Mouse (Mus musculus): ENCODE measurements around the gene Fstl3. TPM values are rescaled to one million over a fixed set of nuclear protein-coding genes. Genes with fewer than 3 reads are reported as not detected.
A peak's percentile ranks its signal among the peaks of the same experiment; 100 is the strongest.

The Fstl3 gene
- polyA plus RNA-seq, 1 experiment: 17.0 TPM

DNA sequence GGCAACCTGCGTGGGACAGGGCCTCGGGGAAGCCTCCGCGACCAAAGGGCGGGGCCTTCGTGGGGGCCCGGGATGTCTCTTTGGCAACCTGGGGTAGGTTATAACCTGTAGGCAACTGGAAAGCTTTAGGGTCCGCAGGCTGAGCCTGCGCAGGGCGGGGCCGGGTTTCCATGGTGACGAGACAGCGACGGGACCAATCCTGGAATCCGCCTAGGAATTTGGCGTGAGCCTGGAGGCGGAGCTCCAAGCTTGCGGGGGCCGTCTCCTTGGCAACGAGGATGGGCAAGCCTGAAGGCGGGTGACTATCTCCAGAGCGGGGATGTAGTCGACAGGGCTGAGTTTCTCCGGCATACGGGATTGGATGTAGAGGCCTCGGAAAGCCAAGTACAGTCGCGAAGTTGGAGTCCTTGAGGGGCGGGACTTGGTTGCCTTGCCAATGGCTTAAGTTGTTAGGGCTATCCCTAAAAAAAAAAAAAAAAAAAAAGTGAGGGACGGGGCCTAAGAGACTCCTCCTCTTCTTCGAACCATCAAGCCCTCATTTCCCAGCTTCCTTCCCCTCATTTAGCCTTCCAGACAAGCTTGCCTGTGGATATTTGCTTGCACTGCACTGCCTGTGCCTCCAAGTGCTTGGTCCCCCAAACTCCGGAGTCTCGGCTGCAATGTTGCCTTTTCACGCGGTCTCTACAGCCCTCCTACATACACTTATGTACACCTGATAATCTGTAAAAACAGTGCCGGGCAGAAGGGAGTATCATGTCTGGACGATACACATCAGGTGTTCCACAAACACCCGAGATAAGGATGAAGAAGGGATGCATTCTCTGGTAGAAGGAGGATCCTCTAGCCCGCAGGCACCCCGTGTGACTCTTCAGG lies 9.5 kb upstream of the Fstl3 start:
- H3K27ac ChIP-seq (ENCODE audit: insufficient read depth, low read depth, low read length): peak overlapping the region; percentile 75
- 9% methylated on average over 40 of the region's 40 CpGs for WGBS
- peak; percentile 94 for DNase-seq
- H3K36me3 ChIP-seq (ENCODE audit: control insufficient read depth, insufficient read depth, low read length): no peaks in the 10 kb centered on the region
- peak overlapping the region; percentile 66 for H3K4me3 ChIP-seq (ENCODE audit: insufficient read depth, low read depth, low read length)
- H3K27me3 ChIP-seq (replicated peaks; ENCODE audit: control insufficient read depth, insufficient read depth, low read length): no peaks in the 10 kb centered on the region
- H3K4me1 ChIP-seq (ENCODE audit: control insufficient read depth, insufficient read depth, low read length): peaks cover 22% of the 10 kb centered on the region
- no peak for TF ChIP-seq CTCF (conservative IDR thresholded peaks at IDR 0.05; ENCODE audit: insufficient read depth, insufficient read length, low read depth, low read length)

GRCm38 (mm10) chr10:79768400-79768799 lies 8.7 kb upstream of the Fstl3 start:
- TF ChIP-seq CTCF (conservative IDR thresholded peaks at IDR 0.05; ENCODE audit: insufficient read depth, insufficient read length, low read depth, low read length) (peak; percentile 94), POLR2A (IDR thresholded peaks at IDR 0.05; ENCODE audit: low read depth, low read length) (no peak)
- 1% methylated on average over 5 of the region's 5 CpGs for WGBS
- Histone ChIP-seq H3K4me3 (ENCODE audit: insufficient read depth, low read depth, low read length) (no peak overlapping the region), H3K4me1 (ENCODE audit: control insufficient read depth, insufficient read depth, low read length) (peaks cover 22% of the 10 kb centered on the region), H3K27me3 (replicated peaks; ENCODE audit: control insufficient read depth, insufficient read depth, low read length) (no peaks in the 10 kb centered on the region), H3K36me3 (ENCODE audit: control insufficient read depth, insufficient read depth, low read length) (no peaks in the 10 kb centered on the region), H3K27ac (ENCODE audit: insufficient read depth, low read depth, low read length) (peak overlapping the region; percentile 72)
- DNase-seq: peak; percentile 87

GRCm38 (mm10) chr10:79769329-79769728 lies 7.7 kb upstream of the Fstl3 start:
- Histone ChIP-seq H3K4me3 (ENCODE audit: insufficient read depth, low read depth, low read length) (no peak overlapping the region), H3K4me1 (ENCODE audit: control insufficient read depth, insufficient read depth, low read length) (peaks cover 22% of the 10 kb centered on the region), H3K27me3 (replicated peaks; ENCODE audit: control insufficient read depth, insufficient read depth, low read length) (no peaks in the 10 kb centered on the region), H3K27ac (ENCODE audit: insufficient read depth, low read depth, low read length) (no peak overlapping the region), H3K36me3 (ENCODE audit: control insufficient read depth, insufficient read depth, low read length) (no peaks in the 10 kb centered on the region)
- DNase-seq: peak; percentile 89
- WGBS: 36% methylated on average over 4 of the region's 4 CpGs
- TF ChIP-seq POLR2A (IDR thresholded peaks at IDR 0.05; ENCODE audit: low read depth, low read length) (no peak), CTCF (conservative IDR thresholded peaks at IDR 0.05; ENCODE audit: insufficient read depth, insufficient read length, low read depth, low read length) (no peak)

GRCm38 (mm10) chr10:79772320-79772719 lies 4.8 kb upstream of the Fstl3 start:
- WGBS: 92% methylated on average over 3 of the region's 3 CpGs
- TF ChIP-seq POLR2A (IDR thresholded peaks at IDR 0.05; ENCODE audit: low read depth, low read length) (no peak), CTCF (conservative IDR thresholded peaks at IDR 0.05; ENCODE audit: insufficient read depth, insufficient read length, low read depth, low read length) (0 out of 2 replicates have a peak, but pooled peaks have one; percentile 15)

GRCm38 (mm10) chr10:79773208-79773607 lies 3.9 kb upstream of the Fstl3 start:
- Histone ChIP-seq H3K36me3 (ENCODE audit: control insufficient read depth, insufficient read depth, low read length) (no peaks in the 10 kb centered on the region), H3K27ac (ENCODE audit: insufficient read depth, low read depth, low read length) (no peak overlapping the region), H3K4me3 (ENCODE audit: insufficient read depth, low read depth, low read length) (no peak overlapping the region), H3K27me3 (replicated peaks; ENCODE audit: control insufficient read depth, insufficient read depth, low read length) (no peaks in the 10 kb centered on the region), H3K4me1 (ENCODE audit: control insufficient read depth, insufficient read depth, low read length) (peaks cover 5% of the 10 kb centered on the region; the same call in 1 of the 2 replicates)
- TF ChIP-seq CTCF (conservative IDR thresholded peaks at IDR 0.05; ENCODE audit: insufficient read depth, insufficient read length, low read depth, low read length): no peak
- no peak for TF ChIP-seq POLR2A (IDR thresholded peaks at IDR 0.05; ENCODE audit: low read depth, low read length)
- DNase-seq: no peak
- WGBS: 59% methylated on average over 2 of the region's 2 CpGs

More at GRCm38 (mm10) chr10:79772320-79772719, 4.8 kb upstream of the Fstl3 start:
- H3K27ac ChIP-seq (ENCODE audit: insufficient read depth, low read depth, low read length): no peak overlapping the region
- no peak for DNase-seq
- H3K4me3 ChIP-seq (ENCODE audit: insufficient read depth, low read depth, low read length): no peak overlapping the region
- H3K27me3 ChIP-seq (replicated peaks; ENCODE audit: control insufficient read depth, insufficient read depth, low read length): no peaks in the 10 kb centered on the region
- H3K4me1 ChIP-seq (ENCODE audit: control insufficient read depth, insufficient read depth, low read length): peaks cover 8% of the 10 kb centered on the region; the same call in 1 of the 2 replicates
- no peaks in the 10 kb centered on the region for H3K36me3 ChIP-seq (ENCODE audit: control insufficient read depth, insufficient read depth, low read length)

DNA sequence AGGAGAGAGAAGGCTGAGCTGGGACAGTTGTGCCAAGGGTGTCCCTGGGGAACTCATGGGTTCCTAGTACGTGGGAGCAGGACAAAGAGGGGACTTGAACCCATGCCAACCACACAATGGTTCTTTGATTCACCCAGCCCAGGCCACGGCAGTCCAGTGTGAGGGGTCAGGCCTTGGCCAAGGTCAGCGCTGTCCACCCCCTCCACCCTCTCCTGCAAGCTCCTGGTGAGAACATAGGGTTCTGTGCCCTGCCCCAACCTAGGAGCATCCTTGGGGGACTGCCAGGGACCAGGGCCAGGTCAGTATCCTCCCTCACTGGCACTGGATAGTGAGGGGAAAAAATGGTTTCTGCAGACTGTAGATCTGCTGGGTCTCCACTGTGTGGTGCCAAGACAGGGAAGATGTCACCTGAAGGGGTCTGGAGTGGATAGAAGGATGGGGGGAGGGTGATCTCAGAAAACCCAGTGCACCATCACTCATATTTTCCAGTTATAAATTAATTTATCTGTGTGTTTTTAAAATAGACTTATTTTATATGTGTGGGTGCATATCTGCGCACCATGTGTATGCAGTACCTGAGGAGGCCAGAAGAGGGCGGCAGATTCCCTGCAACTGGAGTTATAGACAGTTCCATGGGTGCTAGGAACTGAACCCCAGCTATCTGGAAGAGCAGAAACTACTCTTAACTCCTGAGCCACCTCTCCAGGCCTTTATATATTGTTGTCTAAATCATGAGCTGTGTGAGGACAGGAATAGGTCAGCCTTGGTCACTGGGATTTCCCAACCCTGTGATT lies 2.4 kb upstream of the Fstl3 start:
- H3K27ac ChIP-seq (ENCODE audit: insufficient read depth, low read depth, low read length): no peak overlapping the region
- H3K4me1 ChIP-seq (ENCODE audit: control insufficient read depth, insufficient read depth, low read length): no peaks in the 10 kb centered on the region
- no peaks in the 10 kb centered on the region for H3K27me3 ChIP-seq (replicated peaks; ENCODE audit: control insufficient read depth, insufficient read depth, low read length)
- no peak for TF ChIP-seq POLR2A (IDR thresholded peaks at IDR 0.05; ENCODE audit: low read depth, low read length)
- 0 out of 2 replicates have a peak, but pooled peaks have one; percentile 23 for TF ChIP-seq CTCF (conservative IDR thresholded peaks at IDR 0.05; ENCODE audit: insufficient read depth, insufficient read length, low read depth, low read length)
- no peak for DNase-seq
- 67% methylated on average over 5 of the region's 5 CpGs for WGBS
- no peak overlapping the region for H3K4me3 ChIP-seq (ENCODE audit: insufficient read depth, low read depth, low read length)
- no peaks in the 10 kb centered on the region for H3K36me3 ChIP-seq (ENCODE audit: control insufficient read depth, insufficient read depth, low read length)

All from kidney, adult 2 months (tissue).